Mouse (Mus musculus) kidney, postnatal 14 days (tissue): ENCODE measurements at regions not wholly inside any gene's neighbourhood (a gene's known extent, or its start where the extent isn't known, plus 50 kb on each side); places are given as distances from the start of the nearest gene placed in this dataset.
"Not testable (repeated sequence)": the region's sequence is repeated elsewhere in the genome, so short reads cannot be mapped to it uniquely, and the experiment has no call there.

ENCODE experiments used
- DNase-seq: peaks from one replicate; pipeline ENCODE4 v3.0.0; 2022; ENCODE audit warnings: mixed read lengths

GRCm38 (mm10) chr8:55558751-55559150 lies 348.0 kb downstream of the Adam29 start:
- DNase-seq, result not testable (repeated sequence)

GRCm38 (mm10) chr8:55538868-55539267 lies 367.9 kb downstream of the Adam29 start:
- DNase-seq, result no peak

GRCm38 (mm10) chr8:55529397-55529796 lies 377.4 kb downstream of the Adam29 start:
- DNase-seq, result not testable (repeated sequence)

- not testable (repeated sequence) for DNase-seq
Observed at GRCm38 (mm10) chr8:55519151-55519550, 387.6 kb downstream of the Adam29 start.

- peak; percentile 74 for DNase-seq
Observed at GRCm38 (mm10) chr8:55477336-55477735, 429.4 kb downstream of the Adam29 start.

- DNase-seq, result no peak
Observed at GRCm38 (mm10) chr8:55476923-55477322, 429.8 kb downstream of the Adam29 start.

- DNase-seq, result no peak
Observed at GRCm38 (mm10) chr8:55472386-55472785, 434.4 kb downstream of the Adam29 start.

- DNase-seq, result not testable (repeated sequence)
Observed at GRCm38 (mm10) chr8:55466771-55467170, 440.0 kb downstream of the Adam29 start.

- DNase-seq, result not testable (repeated sequence)
Observed at GRCm38 (mm10) chr8:55465951-55466350, 440.8 kb downstream of the Adam29 start.

GRCm38 (mm10) chr8:55465419-55465818 lies 441.3 kb downstream of the Adam29 start:
- no peak for DNase-seq

GRCm38 (mm10) chr8:55464855-55465169 lies 441.9 kb downstream of the Adam29 start:
- no peak for DNase-seq

GRCm38 (mm10) chr8:55464036-55464854 lies 442.5 kb downstream of the Adam29 start:
- DNase-seq, result peak; percentile 61

GRCm38 (mm10) chr8:55460790-55461189 lies 446.0 kb downstream of the Adam29 start:
- DNase-seq, result not testable (repeated sequence)

- no peak for DNase-seq
Observed at GRCm38 (mm10) chr8:55457436-55457835, 449.3 kb downstream of the Adam29 start.
